Mouse (Mus musculus): ENCODE measurements around the gene Car12. TPM values are rescaled to one million over a fixed set of nuclear protein-coding genes. Genes with fewer than 3 reads are reported as not detected.

The Car12 gene
- polyA plus RNA-seq, 1 experiment from 2014 or later = 1.1 TPM

DNA sequence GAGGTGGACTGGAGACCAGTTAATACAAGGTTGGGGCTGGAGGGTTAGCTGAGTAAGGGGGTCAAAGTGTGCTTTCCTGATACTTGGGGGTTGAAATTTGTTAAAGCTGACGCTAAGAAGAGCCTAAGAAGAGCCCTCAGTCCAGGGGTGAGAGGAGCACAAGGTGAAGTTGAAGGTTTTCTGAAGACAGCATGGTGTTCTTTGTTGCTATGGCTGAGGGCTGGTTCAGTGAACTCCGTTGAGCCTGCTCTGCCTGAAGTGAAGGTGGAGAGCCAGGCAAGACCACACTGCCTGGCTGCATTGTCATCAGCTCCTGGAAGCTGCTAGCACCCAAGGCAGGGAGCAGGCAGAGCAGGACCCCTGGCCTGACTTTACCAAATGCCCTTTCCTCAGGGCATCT is 1.9 kb downstream of the Car12 start:
- Histone ChIP-seq H3K4me2 (replicated peaks) (no peak overlapping the region), H3K4me1 (replicated peaks) (peaks cover 15% of the 10 kb centered on the region), H3K27ac (no peak overlapping the region), H3K9me3 (no peaks in the 10 kb centered on the region), H3K9ac (replicated peaks) (no peak overlapping the region), H3K36me3 (no peaks in the 10 kb centered on the region), H3K27me3 (peaks cover 38% of the 10 kb centered on the region), H3K4me3 (replicated peaks) (no peak overlapping the region)
- no peak for ATAC-seq
- WGBS = 83% methylated on average over 2 of the region's 2 CpGs

DNA sequence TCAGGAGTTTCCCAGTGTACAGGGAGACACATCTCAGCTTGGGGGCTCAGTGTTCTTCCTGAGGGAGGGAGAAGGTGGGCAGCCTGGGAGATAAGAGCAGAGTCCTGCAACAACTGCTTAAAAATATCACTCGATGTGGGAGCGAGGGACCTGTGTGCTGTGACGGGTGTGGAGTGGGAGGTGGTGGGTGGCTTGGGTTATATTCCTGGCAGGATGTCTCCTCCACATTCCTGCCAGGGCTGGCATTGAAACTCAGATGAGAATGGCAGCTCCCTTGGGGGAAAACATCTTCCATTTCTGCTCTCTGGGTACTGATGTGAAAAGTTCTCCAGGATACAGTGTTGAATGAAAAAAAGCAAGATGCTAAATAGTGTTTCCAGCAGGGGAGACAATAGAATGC is 3.0 kb downstream of the Car12 start:
- H3K4me3 ChIP-seq (replicated peaks) = no peak overlapping the region
- no peak overlapping the region for H3K27ac ChIP-seq
- no peak for ATAC-seq
- WGBS = 96% methylated on average over 3 of the region's 3 CpGs
- H3K9ac ChIP-seq (replicated peaks) = no peak overlapping the region
- no peak overlapping the region for H3K4me2 ChIP-seq (replicated peaks)
- no peaks in the 10 kb centered on the region for H3K9me3 ChIP-seq
- peaks cover 15% of the 10 kb centered on the region for H3K4me1 ChIP-seq (replicated peaks)
- no peaks in the 10 kb centered on the region for H3K36me3 ChIP-seq
- H3K27me3 ChIP-seq = peaks cover 38% of the 10 kb centered on the region

DNA sequence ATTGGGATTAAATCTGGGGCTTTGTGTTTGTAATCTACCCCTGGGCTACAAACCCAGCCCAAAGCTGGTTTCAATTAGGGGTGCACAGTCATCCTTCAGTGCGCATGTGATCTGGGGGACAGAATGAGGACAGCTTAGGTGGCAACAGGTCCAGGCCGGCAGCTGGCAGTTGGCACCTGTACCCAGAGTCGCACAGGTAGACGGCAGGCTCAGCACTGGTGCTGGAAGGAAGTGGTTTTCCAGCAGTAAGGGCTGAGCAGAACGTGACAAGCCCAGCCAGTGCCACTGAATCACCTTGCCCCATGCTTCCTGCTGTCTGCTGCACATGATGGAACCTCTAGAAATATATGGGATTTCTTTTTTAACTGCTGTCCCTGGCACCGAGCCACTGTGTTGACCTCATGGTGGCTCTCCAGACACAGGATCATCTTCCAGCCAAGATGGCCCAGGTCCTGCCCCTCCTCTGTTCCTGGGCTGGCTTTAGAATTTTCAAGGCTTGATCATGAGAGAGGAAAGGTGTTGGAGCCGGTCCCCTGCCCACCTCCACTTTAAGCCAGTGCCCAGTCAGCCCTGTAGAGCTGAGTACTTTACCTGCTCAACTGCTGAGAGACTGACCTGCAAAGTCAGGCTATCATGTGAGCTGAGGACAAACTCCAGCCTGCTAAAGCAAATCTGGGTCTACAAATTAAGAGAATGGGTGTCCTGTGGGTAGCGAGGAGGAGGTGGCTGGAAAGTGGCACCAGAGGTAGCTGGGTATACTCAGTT is 7.4 kb downstream of the Car12 start:
- no peak overlapping the region for H3K4me3 ChIP-seq (replicated peaks)
- peaks cover 3% of the 10 kb centered on the region; the same call in 1 of the 2 replicates for H3K27me3 ChIP-seq
- ATAC-seq = no peak
- WGBS = 89% methylated on average over 8 of the region's 8 CpGs
- H3K36me3 ChIP-seq = no peaks in the 10 kb centered on the region
- H3K27ac ChIP-seq = no peak overlapping the region
- no peak overlapping the region for H3K9ac ChIP-seq (replicated peaks)
- no peaks in the 10 kb centered on the region for H3K9me3 ChIP-seq
- H3K4me2 ChIP-seq (replicated peaks) = no peak overlapping the region
- H3K4me1 ChIP-seq (replicated peaks) = peaks cover 7% of the 10 kb centered on the region; the same call in 1 of the 2 replicates

DNA sequence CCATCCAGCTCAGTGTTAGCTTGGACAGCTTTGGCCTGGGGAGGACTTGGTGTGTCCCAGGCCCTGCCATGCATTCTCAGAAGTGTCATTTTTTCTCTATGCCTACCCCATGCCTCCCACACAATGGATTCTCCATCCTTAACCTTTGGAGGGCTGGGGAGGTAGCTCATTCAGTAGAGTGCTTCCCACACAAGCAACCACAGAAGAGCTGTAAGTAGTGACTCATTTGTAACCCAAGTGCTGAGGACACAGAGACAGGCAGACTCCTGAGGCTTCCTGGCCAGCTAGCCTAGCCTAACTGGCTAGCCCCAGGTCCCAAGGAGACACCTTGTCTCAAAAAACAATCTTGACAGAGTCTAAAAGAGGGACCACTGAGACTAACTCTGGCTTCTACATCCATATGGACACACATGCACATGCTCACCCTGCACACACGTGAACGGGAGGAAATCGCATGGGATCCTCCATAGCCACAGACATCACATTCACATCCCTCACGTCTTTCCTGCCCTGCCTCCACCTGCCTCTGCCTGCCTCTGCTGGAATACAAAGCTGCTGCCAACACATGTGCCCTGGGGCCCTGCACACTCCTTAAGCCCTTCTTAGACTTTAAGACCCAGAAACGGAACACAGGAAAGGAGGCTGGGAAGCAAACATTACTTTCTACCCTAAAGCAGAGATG is 8.8 kb downstream of the Car12 start:
- Histone ChIP-seq H3K9ac (replicated peaks) (no peak overlapping the region), H3K36me3 (no peaks in the 10 kb centered on the region), H3K4me1 (replicated peaks) (peaks cover 7% of the 10 kb centered on the region; the same call in 1 of the 2 replicates), H3K4me2 (replicated peaks) (no peak overlapping the region), H3K4me3 (replicated peaks) (no peak overlapping the region), H3K9me3 (no peaks in the 10 kb centered on the region), H3K27me3 (no peaks in the 10 kb centered on the region), H3K27ac (no peak overlapping the region; the same call in 1 of the 2 replicates)
- ATAC-seq = no peak
- WGBS = 78% methylated on average over 5 of the region's 5 CpGs

DNA sequence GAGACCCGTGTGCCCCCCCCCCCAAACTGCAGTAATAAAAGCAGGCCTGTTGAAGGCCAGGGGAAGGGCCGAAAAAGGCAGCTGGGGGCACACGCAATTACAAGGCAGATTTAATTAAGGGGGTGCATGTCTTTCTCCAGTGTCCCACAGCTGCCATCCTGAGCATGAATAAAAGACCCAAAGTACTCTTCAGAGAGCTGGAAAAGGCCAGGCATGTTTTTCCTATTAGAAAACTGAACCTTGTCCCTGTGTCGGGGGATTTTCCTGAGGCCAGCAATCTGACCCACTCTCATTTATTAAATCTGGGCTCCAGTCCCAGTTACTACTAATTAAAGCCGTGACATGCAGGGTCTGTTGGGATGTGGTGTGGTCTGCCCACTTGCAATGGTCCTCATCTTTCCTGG is 9.4 kb downstream of the Car12 start:
- Histone ChIP-seq H3K27me3 (no peaks in the 10 kb centered on the region), H3K4me3 (replicated peaks) (no peak overlapping the region), H3K4me2 (replicated peaks) (no peak overlapping the region), H3K27ac (no peak overlapping the region), H3K4me1 (replicated peaks) (peaks cover 7% of the 10 kb centered on the region; the same call in 1 of the 2 replicates), H3K36me3 (no peaks in the 10 kb centered on the region), H3K9me3 (no peaks in the 10 kb centered on the region), H3K9ac (replicated peaks) (no peak overlapping the region)
- ATAC-seq = no peak
- 69% methylated on average over 5 of the region's 5 CpGs for WGBS

DNA sequence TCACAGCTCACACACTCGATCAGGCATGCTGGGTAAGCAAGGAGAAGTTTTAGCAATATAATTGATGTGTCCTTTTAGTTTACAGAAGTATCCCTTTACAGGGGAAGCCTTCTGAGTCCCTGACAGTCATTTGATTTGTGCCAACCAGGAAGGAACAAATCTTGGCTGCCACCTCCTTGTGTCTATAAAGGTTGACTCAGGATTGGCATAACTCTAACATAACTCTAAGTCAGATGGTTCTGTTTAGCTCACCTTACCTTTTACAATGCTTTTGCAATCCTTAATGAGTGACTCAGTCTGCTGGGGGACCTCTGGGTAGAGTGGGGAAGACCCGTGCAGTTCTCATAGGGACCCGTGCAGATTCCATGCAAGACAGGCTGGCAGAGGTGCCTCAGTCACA is 12.1 kb downstream of the Car12 start:
- no peaks in the 10 kb centered on the region for H3K36me3 ChIP-seq
- ATAC-seq = no peak
- peaks cover 7% of the 10 kb centered on the region; the same call in 1 of the 2 replicates for H3K4me1 ChIP-seq (replicated peaks)
- WGBS = 85% methylated on average over 3 of the region's 3 CpGs
- no peaks in the 10 kb centered on the region for H3K9me3 ChIP-seq
- H3K4me2 ChIP-seq (replicated peaks) = no peak overlapping the region
- H3K4me3 ChIP-seq (replicated peaks) = no peak overlapping the region
- H3K9ac ChIP-seq (replicated peaks) = no peak overlapping the region
- H3K27ac ChIP-seq = no peak overlapping the region
- no peaks in the 10 kb centered on the region for H3K27me3 ChIP-seq

DNA sequence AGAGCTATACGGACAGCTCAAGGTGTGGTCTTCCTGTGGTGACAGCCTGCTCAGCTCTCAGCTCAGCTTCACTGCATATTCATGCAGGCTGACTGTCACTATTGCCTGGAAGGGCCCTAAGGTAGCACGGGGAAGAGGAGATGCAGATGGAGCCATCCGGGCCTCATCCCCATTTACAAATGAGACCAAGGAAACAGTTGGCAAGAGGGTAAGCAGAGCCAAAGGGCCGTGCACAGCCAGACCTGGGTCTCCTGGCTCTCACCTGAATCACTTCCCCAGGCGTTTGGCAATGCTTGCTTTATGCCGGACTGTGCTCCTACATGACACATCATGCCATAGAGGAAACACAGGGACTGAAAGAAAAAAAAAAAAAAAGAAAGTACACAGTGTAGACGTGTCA is 13.8 kb downstream of the Car12 start:
- Histone ChIP-seq H3K9me3 (no peaks in the 10 kb centered on the region), H3K9ac (replicated peaks) (no peak overlapping the region), H3K4me1 (replicated peaks) (peaks cover 7% of the 10 kb centered on the region; the same call in 1 of the 2 replicates), H3K4me2 (replicated peaks) (no peak overlapping the region), H3K27me3 (no peaks in the 10 kb centered on the region), H3K4me3 (replicated peaks) (no peak overlapping the region), H3K36me3 (no peaks in the 10 kb centered on the region), H3K27ac (no peak overlapping the region)
- ATAC-seq = no peak
- 79% methylated on average over 7 of the region's 7 CpGs for WGBS

DNA sequence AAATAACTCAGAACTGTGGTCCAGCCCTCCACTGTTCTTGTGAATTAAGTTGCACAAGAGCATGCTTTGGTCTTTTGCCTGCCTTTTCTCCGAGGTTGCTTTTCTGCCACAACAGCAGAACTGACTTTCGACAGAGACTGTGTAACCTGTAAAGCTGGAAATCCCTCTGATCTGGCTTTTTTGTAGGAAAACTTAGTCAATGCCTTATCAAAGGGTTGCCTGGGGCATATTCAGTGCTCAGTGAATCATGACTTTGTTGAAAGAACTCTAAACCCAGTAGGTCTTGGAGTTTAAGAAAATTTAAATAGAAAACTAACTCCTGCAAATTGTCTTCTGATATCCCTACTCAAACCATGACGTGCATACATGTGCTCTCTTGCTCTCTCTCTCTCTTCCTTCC is 17.1 kb downstream of the Car12 start:
- ATAC-seq = no peak
- Histone ChIP-seq H3K27me3 (0 out of 2 replicates have a peak, but pooled peaks cover 2% of the 10 kb centered on the region), H3K36me3 (no peaks in the 10 kb centered on the region), H3K4me1 (replicated peaks) (0 out of 2 replicates have a peak, but pooled peaks cover 4% of the 10 kb centered on the region), H3K9me3 (no peaks in the 10 kb centered on the region), H3K27ac (no peak overlapping the region), H3K4me2 (replicated peaks) (no peak overlapping the region), H3K9ac (replicated peaks) (no peak overlapping the region), H3K4me3 (replicated peaks) (no peak overlapping the region)
- WGBS = 63% methylated on average over 3 of the region's 3 CpGs

DNA sequence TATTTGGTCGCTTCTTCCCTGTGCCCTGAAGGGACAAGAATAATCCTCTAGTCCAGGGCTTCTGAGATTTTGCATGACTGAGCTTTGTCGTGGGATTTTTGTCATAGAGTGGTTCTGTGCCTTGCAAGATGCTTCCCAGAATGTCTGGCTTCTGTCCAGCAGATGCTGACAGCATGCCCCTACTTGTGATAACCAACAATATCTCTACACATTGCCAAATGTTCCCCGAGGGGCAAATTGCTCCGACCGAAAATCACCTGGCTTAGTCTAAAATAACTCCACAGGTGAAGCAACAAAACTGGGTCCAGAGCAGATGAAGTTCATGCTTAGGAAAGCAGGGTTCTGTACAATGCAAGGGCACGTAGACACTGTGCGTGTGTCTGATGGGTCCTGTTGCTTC is 17.8 kb downstream of the Car12 start:
- no peaks in the 10 kb centered on the region for H3K36me3 ChIP-seq
- WGBS = 86% methylated on average over 7 of the region's 7 CpGs
- no peak overlapping the region for H3K9ac ChIP-seq (replicated peaks)
- no peak overlapping the region for H3K27ac ChIP-seq
- no peaks in the 10 kb centered on the region for H3K9me3 ChIP-seq
- no peak for ATAC-seq
- H3K27me3 ChIP-seq = 0 out of 2 replicates have a peak, but pooled peaks cover 2% of the 10 kb centered on the region
- H3K4me2 ChIP-seq (replicated peaks) = no peak overlapping the region
- H3K4me3 ChIP-seq (replicated peaks) = no peak overlapping the region
- 0 out of 2 replicates have a peak, but pooled peaks cover 4% of the 10 kb centered on the region for H3K4me1 ChIP-seq (replicated peaks)

DNA sequence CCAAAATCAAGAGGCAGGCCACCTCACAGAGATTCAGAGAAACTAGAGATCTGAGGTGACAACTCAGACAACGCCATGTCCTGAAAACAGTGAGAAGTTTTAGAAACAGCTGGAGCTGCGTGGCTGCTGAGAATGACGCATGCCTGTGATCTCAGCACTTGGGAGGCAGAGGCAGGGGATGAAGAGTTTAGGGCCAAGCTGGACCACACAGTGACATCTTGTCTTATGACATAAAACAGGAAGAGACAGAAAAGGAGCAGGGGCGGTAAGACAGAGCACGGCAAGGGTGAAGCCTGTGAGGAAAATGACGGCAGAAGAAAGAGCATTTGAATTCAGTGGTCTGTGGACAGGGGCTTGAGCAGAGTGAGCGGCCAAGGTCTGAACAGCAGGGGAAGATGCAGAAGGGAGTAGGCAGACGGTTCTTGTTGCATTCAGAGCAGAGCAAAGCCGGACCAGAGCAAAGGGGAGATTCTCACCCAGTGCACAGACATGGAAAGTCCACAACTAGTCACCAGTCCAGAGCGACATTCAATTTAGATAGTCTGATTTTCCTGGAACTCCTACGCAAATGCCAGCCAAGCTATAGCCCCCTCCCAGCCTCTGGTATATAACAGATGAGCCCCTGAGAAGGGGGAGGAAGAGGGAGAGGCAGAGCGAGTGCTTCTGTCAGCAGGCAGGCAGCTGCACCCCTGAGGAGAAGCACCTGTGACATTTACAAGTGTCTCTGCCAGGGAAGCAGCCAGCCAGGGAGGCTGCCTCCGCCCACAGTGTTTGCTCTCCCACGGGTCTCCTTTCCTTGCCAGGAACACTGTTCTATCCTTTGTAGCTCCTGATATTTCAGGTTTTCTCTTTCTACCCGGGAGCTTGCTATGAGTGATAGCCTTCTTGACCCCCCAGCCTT is 19.6 kb downstream of the Car12 start:
- no peaks in the 10 kb centered on the region for H3K36me3 ChIP-seq
- WGBS = 54% methylated on average over 15 of the region's 15 CpGs

DNA sequence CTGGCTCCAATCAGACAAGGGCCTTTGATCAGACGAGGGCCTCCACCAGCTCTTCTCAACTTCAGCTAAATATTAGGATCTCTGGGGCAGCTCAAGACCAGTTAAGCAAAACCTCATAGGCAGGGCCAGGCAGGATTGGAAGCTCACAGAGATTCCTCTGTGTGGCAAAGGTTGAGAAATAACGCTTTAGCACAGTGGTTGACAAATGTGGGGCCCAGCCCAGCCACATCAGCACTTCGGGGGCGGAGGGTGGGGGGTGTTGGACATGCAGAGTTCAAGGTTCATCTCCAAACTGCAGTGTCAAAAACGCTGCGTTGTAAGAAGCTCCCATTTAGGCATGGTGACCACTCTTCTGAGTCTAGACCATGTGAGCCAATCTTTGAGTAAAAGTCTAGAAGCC is 21.1 kb downstream of the Car12 start:
- Histone ChIP-seq H3K27me3 (0 out of 2 replicates have a peak, but pooled peaks cover 2% of the 10 kb centered on the region), H3K9ac (replicated peaks) (no peak overlapping the region), H3K27ac (no peak overlapping the region), H3K36me3 (no peaks in the 10 kb centered on the region), H3K9me3 (no peaks in the 10 kb centered on the region), H3K4me3 (replicated peaks) (no peak overlapping the region), H3K4me2 (replicated peaks) (no peak overlapping the region), H3K4me1 (replicated peaks) (0 out of 2 replicates have a peak, but pooled peaks cover 4% of the 10 kb centered on the region)
- ATAC-seq = no peak
- WGBS = 92% methylated on average over 6 of the region's 6 CpGs

More for the DNA sequence above, 19.6 kb downstream of the Car12 start:
- Histone ChIP-seq H3K4me3 (replicated peaks) (no peak overlapping the region), H3K4me2 (replicated peaks) (no peak overlapping the region), H3K4me1 (replicated peaks) (0 out of 2 replicates have a peak, but pooled peaks cover 4% of the 10 kb centered on the region), H3K9ac (replicated peaks) (no peak overlapping the region), H3K9me3 (no peaks in the 10 kb centered on the region), H3K27ac (no peak overlapping the region), H3K27me3 (0 out of 2 replicates have a peak, but pooled peaks cover 2% of the 10 kb centered on the region)
- ATAC-seq = 0 out of 2 replicates have a peak, but pooled peaks have one; percentile 40
